Mouse (Mus musculus) bone marrow, adult 2 months (tissue): ENCODE data around the gene Mettl16. TPM values are rescaled to one million over a fixed set of nuclear protein-coding genes. Genes with fewer than 3 reads are reported as not detected.
A peak's percentile ranks its signal among the peaks of the same experiment; 100 is the strongest.

ENCODE experiments used
- H3K27ac ChIP-seq: fragments of 200-500 bp; 2 replicates; pipeline ENCODE4 v1.5.1; 2012; ENCODE audit warnings: low read depth, mild to moderate bottlenecking, control low read depth, inconsistent platforms, low read length; ENCODE audit not compliant: control insufficient read depth, poor library complexity, insufficient read depth
- H3K4me1 ChIP-seq: fragments of 200-500 bp; 2 replicates; pipeline ENCODE4 v1.6.1; 2011; ENCODE audit warnings: low read length; ENCODE audit not compliant: control insufficient read depth, insufficient read depth
- H3K4me3 ChIP-seq: fragments of 200-500 bp; replicated peaks from 2 replicates; pipeline ENCODE3; 2011; ENCODE audit warnings: mild to moderate bottlenecking, low read depth, low read length, control low read depth; ENCODE audit not compliant: control insufficient read depth
- CTCF ChIP-seq: fragments of 200-500 bp; IDR thresholded peaks from 2 replicates; pipeline ENCODE4 v1.5.1; 2011; ENCODE audit warnings: low read length, control low read depth; ENCODE audit not compliant: control insufficient read depth, insufficient read depth
- POLR2A ChIP-seq: fragments of 200-500 bp; IDR thresholded peaks from 2 replicates; pipeline ENCODE4 v1.6.1; 2011; ENCODE audit warnings: low read depth, mild to moderate bottlenecking, control low read depth, low read length, borderline replicate concordance; ENCODE audit not compliant: control insufficient read depth
- WGBS: fragments of 180-500 bp; shearing (Covaris S2); methylation state at CpG from one replicate; pipeline ENCODE4 v1.1.7; 2018; 5-methylcytosine and 5-hydroxymethylcytosine counted together
- polyA plus RNA-seq: library from polyadenylated mRNA; stranded (reverse); fragments of >200 nt; gene quantifications from 2 replicates; pipeline ENCODE4 v1.2.4, GENCODE M21; 2011; ENCODE audit warnings: low replicate concordance; ENCODE audit not compliant: missing spikeins, insufficient read depth, insufficient read length

Gene Mettl16
- polyA plus RNA-seq, 1 experiment = 8.4 TPM

- TF ChIP-seq POLR2A = no peak
- no peak for TF ChIP-seq CTCF
- Histone ChIP-seq H3K4me3 (peak overlapping the region; percentile 67), H3K4me1 (peaks cover 10% of the 10 kb centered on the region), H3K27ac (peak overlapping the region; percentile 85)
- WGBS = under 1% methylated on average over 35 of the region's 35 CpGs
Observed at GRCm38 (mm10) chr11:74831191-74831605, 60.6 kb downstream of the Mettl16 start.

- peak overlapping the region; percentile 87 for H3K27ac ChIP-seq
- H3K4me3 ChIP-seq = peak overlapping the region; percentile 67
- TF ChIP-seq CTCF (peak; percentile 0; the same call in 1 of the 2 replicates), POLR2A (peak; percentile 81; the same call in 1 of the 2 replicates)
- H3K4me1 ChIP-seq = peaks cover 10% of the 10 kb centered on the region
- under 1% methylated on average over 61 of the region's 61 CpGs for WGBS
Observed at GRCm38 (mm10) chr11:74831606-74832451, 61.2 kb downstream of the Mettl16 start.

- H3K27ac ChIP-seq = peak overlapping the region; percentile 87
- TF ChIP-seq POLR2A = peak; percentile 57; the same call in 1 of the 2 replicates
- no peak for TF ChIP-seq CTCF
- peak overlapping the region; percentile 44 for H3K4me3 ChIP-seq
- peaks cover 10% of the 10 kb centered on the region for H3K4me1 ChIP-seq
- under 1% methylated on average over 26 of the region's 26 CpGs for WGBS
Observed at GRCm38 (mm10) chr11:74832503-74833143, 62.0 kb downstream of the Mettl16 start.

GRCm38 (mm10) chr11:74833536-74834358 lies 63.1 kb downstream of the Mettl16 start:
- 73% methylated on average over 8 of the region's 8 CpGs for WGBS
- peaks cover 6% of the 10 kb centered on the region for H3K4me1 ChIP-seq
- TF ChIP-seq CTCF (no peak), POLR2A (no peak)
- no peak overlapping the region for H3K4me3 ChIP-seq
- H3K27ac ChIP-seq = no peak overlapping the region

GRCm38 (mm10) chr11:74834359-74834638 lies 63.7 kb downstream of the Mettl16 start:
- WGBS = 29% methylated on average over 1 of the region's 1 CpGs
- Histone ChIP-seq H3K27ac (no peak overlapping the region), H3K4me1 (peaks cover 6% of the 10 kb centered on the region), H3K4me3 (no peak overlapping the region)
- no peak for TF ChIP-seq POLR2A
- no peak for TF ChIP-seq CTCF

- H3K4me3 ChIP-seq = no peak overlapping the region
- H3K27ac ChIP-seq = no peak overlapping the region
- WGBS = 50% methylated on average over 5 of the region's 5 CpGs
- TF ChIP-seq POLR2A (no peak), CTCF (no peak)
- H3K4me1 ChIP-seq = peaks cover 7% of the 10 kb centered on the region
Observed at GRCm38 (mm10) chr11:74834650-74835277, 64.1 kb downstream of the Mettl16 start.

- Histone ChIP-seq H3K27ac (no peak overlapping the region), H3K4me1 (peaks cover 7% of the 10 kb centered on the region), H3K4me3 (no peak overlapping the region)
- WGBS = 81% methylated on average over 6 of the region's 6 CpGs
- no peak for TF ChIP-seq CTCF
- no peak for TF ChIP-seq POLR2A
Observed at GRCm38 (mm10) chr11:74835593-74836224, 65.1 kb downstream of the Mettl16 start.
